Mouse (Mus musculus): ENCODE measurements around the gene Syne3.

Syne3 gene

DNA sequence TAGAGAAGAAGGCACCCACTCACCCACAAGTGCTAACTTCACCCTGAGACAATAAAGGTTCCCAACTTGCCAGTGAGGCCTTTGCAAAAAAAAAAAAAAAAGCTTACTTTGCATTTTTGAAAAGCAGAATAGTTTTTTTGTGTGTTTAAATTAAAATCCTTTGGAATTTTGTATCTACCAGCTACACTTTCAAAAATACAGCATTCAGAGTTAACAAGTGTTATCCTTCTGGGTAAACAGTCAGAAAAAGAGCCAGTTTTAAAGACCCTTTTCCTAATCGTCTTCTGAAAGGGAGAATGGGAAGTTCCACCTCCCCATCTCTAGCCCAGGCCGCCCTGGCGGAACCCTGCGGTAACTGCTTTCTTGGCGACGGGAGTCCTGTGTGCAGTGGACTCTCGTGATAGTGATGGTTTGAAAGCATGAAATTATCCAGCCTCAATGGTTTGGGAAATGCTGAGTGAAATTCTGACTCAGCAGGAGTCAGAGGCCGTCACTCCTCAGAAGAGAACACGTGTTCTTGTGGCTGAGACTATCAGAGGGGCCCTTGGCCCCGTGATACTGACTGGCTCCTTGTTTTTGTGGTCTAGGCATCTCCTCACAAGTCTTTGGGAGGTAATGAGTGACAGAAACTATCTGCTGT is 16.5 kb upstream of the Syne3 start:
- DNase-seq (ENCODE audit: low spot score), result no peak

DNA sequence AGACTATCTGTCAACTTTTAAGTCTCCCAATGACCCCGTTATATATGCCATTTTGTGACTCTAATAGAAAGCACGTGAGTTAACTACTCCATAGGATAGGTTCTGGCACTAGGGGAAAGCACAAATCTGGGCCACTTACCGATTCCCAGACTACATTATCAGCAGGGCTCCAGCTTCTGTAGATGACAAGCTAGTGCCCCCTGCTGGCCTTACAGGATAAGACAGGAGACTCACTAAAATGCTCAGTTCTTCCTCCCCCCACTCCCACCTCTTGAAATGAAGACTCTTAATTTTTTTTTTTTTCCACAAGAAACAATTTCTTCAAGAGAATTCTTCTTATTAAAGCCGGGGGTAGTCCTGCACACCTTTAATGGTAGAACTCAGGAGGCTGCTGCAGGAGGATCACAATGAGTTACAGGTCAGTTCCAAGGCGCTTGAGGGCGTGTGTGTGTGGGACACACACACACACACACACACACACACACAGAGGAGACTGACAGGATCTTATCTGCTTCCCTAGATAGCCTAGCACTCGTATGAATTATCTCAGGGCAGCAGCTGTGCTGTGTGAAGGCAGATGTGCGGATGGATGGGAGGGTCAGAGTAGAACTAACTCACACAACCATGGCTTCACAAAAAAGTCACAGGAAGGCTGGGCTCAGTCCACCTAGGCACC is 15.8 kb upstream of the Syne3 start:
- DNase-seq (ENCODE audit: low spot score), result peak; percentile 69

DNA sequence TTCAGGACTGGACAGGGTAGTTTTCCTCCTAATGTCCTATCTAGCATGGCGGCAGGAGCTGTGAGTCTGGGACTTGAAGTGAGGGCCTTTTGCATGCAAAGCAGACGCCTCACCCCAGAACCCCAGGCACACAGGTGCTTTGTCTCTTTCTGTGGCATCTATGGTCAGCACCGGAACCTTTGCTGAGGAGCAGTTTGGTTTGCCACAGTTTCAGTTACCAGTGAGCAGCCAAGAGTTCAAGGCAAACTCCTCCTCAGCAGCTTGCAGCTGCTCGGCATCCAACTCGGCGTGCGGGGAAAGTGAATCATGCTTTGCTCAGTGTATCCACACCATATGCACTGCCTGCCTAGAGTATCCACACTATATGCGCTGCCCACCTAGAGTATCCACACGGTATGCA is 13.2 kb upstream of the Syne3 start:
- DNase-seq (ENCODE audit: low spot score), result no peak

DNA sequence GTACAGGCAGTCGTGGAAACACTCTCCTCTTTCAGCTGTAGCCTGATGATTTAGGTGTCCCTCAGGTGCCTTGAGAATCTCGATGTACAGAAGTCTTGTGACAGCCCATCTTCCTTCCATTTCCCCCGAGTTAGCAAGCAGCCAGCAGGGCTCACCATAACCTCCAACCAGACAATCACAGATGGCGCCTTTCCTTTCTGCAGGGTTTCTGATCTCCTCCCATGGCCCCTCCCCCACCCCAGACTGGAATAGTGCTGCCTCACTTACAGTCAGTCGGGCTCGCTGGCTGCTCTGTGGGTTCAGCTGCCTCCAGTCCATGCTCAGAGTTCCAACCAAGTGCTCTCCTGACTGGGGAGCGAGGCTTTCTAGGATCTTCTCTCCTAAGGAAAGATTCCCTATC is 12.5 kb upstream of the Syne3 start:
- DNase-seq (ENCODE audit: low spot score), result no peak

DNA sequence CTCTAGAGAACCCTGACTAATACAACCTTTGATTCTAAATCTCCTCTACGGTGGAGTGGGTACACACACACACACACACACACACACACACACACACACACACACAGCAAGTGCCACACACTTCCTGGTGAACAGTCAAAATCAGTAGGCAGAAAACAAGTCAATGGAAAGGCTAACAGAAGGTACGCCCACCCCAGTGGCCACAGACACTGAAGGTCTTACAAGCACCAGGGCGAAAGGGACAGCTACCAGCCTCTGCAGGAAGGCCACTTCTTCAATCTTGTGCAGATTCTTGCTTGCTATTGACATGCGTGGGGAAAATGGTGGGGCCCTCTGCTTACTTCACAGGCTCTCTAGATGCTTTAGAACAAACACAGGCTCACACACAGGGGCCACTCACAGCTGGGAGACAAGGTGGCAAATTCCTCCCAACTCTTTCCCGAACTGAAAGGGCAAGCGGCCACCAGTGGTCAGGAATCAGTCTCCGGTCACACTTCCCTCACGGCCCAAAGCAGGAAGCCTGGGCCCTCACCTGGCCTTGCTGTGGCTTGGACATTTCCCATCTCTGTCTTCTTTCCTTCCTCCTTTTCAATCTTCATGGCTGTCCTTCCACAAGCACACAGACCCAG is 11.9 kb upstream of the Syne3 start:
- DNase-seq (ENCODE audit: low spot score), result no peak

DNA sequence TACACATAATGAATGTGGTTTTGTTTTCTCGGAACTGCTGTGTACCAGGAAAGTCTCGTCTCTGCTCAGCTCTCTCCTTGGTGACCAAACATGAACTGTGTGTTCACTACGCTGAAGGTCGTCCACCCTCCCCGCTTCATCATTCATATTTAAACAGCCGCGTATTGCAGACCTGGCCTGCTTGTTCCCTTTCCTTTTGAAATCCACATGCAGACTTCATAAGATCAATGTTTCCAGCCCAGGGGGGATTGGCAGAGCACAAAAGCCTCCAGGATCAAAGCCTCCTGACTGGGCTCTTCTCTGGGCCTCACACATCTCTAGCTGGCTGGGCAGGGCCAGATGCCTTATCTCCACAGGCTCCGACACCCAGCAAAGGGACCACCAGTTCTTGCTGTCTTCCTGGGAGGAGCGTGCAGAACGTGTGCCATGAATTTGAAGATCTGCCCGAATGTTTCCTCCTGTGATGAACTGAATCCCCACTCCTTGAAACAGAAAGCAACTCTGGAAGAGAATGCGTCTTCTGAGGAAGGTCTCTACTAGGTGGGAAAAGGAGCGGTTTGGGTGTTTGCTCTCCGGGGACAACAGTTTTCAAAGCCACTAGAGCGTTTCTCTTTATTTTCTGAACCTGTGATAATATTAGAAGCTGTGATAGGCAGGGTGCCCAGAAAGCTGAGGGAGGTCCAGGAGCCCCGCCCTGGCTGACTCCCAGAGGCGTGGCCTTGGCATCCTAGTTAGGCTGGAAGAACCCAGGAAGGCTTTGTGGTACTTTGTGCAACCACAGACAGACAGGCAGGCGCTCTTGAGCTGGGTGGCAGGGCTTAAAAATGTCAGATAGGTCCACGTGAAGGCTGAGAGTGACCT is 10.0 kb upstream of the Syne3 start:
- no peak for DNase-seq (ENCODE audit: low spot score)

DNA sequence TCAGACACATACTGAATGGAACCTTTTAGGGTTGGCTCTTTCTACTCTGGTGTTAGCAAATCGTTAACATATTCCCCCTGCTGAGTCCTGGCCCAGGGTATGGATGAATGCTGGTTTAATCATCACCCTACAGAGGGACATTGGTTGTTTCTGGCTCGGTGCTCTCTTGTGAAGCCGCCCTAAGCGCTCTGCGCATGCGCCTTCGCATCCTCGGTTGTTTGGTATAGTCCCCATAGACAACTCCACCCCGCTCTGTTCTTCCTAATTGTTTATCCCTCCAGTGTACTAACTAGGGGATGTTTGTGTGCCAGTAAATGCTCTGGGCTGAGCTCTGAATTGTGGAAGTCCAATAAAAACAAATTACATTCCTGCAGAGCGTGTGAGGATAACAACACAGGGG is 7.0 kb upstream of the Syne3 start:
- DNase-seq (ENCODE audit: low spot score), result peak; percentile 63

DNA sequence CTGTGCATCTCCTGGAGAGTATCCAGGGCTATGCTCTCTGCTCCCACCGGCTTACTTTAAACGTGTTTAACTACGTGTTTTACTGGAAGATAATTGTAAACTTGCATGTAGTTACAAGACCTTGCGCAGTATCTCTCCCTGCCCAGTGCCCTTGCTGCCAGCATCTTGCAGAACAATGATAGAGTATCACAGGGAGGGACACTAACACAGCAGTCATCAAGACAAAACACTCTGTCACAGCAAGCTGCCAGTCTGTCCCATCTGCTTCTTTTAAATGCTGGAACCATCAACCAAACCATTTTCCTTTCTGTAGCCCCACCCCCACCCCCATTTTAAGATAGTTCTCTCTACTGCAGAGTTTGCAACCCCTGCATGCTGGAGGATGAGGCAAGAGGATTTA is 6.6 kb upstream of the Syne3 start:
- DNase-seq (ENCODE audit: low spot score), result no peak

DNA sequence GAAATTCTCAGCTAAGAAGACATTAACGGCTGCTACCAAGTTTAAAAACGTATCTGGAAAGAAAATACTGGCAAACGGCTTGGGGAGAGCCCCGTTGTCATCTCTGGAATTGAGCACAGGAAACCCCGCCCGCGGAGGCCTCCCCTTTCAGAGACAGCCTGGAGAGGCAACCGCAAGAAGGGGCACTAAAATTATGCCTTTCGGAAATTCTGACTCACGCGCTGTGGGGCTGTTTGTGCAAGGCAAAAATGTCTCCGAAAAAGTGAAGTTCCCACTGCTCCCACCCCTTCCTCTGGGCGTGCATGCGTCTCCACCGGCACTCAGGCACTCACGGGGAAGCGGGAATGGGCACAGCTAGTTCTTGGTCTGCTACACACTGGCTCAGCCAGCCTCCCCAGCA is 3.5 kb upstream of the Syne3 start:
- DNase-seq (ENCODE audit: low spot score), result no peak

DNA sequence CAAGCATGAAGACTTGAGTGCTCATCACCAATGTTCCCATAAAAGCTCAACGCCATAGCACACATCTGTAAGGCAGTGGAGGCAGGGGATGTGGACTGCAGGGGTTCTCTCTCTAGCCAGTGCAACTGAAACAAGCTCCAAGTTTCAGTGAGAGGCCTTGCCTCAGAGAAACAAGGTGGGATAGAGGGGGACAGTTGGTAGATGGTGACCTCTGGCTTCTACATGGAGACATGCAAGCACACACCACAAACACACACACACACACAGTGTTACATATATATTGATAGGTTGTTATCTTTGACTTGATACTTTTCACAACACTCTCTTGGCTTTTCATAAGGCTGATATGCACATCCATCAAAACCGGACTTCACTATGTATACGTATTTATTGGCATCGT is 2.7 kb upstream of the Syne3 start:
- no peak for DNase-seq (ENCODE audit: low spot score)

DNA sequence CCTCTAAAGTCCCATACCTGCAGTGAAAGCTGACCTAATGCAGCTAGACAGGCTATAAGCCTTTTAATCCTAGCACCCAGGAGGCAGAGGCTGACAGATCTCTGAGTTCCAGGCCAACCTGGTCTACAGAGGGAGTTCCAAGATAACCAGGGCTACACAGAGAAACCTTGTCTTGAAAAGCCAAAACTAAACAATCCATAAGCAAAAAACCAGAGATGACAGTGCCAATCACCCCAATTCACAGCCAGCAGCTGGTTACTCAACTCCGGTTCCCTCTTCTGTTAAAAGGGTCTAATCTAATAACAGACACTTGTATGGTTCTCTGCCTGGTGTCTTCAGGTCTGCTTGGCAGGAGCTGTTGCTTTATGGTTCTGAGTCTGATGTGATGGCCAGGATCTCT is 2.0 kb upstream of the Syne3 start:
- peak; percentile 69 for DNase-seq (ENCODE audit: low spot score)

DNA sequence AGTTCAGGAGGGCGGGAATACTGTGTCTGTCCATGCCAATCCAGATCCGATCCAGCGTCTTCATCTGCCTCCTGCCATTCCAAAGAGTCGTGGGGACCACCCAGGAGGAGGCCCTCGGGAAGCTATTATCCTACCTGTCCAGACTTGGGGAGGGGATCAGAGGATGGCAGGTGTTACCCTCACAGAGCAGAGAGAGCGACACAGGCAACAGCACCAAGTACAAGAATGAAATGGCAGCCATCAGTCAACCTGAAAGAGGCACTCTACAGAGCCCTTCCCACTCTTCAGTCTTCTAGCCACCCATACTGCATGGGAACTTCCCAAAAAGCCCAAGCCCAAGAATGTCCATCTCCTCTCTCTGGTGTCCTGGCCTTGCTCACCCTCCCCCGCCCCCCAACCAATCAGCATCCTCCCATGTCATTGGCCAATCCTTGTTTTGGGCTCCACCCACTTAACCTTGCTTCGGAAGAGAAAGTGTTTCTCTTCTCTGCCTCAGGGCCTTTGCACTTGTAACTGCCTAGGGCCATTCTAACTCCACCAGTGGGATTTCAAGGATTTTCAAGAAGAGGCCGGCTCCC is 693 bp upstream of the Syne3 start:
- no peak for DNase-seq (ENCODE audit: low spot score)

DNA sequence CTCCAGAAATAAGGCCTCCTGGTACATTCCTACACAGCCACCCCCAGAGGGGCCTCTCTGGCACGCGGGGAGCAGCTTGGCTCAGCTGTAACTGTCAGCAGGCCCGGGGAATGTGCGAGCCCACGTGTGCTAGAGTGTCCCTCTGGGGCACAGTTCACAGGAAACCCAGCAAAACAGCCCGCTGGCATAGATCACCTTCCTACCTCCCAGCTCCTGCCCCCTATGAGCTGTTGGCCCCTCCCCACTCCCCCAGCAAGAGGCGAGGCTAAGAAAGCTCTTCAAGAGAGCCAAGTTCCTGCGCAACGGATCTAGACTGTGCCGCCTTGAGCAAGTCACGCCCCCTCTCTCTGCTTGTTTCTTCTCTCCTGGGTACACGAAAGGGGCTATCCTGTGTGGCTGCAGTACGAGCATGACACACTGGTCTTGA is 844 bp downstream of the Syne3 start:
- peak; percentile 41 for DNase-seq (ENCODE audit: low spot score)

DNA sequence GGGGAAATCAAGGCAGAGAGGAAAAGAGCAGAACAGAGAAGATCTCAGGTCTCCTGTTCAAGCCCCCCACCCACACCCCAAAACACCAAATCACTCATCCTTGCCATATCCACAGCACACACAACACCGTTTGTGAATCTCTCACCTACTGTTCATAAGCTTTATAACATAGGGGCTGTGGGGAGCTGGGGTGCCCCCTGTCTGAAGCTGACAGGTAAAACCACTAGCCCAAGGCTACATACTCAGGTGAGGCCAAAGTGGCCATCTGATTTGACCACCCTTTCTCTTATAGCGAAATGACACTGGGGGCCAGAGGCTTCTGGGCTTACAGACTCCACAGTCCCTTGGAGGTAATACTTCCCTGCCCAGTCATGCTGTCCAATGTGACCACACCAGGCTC is 1.5 kb downstream of the Syne3 start:
- no peak for DNase-seq (ENCODE audit: low spot score)

DNA sequence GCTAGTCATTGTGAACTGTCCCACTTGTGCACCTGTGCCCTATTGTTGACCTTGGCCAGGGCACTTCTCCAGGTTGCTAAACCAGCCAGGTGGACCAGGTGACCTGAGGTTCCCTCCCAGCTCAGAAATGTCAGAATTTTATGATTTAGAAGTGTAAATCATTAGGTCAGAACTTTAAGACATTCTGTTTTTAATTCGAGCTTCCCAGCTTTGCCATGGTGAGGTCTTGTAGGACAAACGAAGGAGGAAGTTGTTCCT is 4.0 kb downstream of the Syne3 start:
- no peak for DNase-seq (ENCODE audit: low spot score)

DNA sequence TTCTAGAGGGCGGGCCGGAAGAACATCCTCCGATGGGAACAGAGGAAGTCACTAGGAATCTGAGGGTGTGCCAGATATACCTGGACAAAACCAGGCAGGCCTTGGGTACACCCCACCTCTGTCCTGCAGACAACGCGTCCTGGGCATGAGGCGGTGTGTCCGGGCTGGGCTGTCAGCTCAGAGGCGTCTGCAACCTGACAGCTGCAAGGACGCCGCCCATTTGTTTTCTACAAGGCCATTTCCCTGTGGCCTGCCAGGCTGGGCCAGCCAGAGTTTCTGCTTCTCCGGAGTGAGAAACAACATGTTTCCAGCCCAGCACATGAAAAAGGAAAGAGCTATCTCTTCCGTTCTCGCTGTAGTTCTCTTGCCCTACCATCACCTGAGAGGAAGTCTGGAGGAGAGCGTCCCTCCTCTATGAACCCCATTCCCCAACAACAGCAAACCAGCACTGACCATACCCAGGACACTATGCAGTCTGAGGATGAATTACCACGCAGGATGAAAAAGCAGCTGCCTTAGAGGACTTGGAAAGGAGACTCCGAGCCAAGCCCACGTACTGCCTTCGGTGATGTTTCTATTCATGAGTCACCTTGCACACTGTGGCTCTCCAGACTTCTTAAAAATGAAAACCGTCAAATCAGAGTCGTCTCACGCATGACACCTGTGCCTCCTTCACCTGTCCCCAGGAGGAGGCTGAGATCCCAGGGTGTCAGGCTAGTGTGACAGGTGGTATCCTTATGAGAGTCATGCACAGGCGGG is 4.5 kb downstream of the Syne3 start:
- DNase-seq (ENCODE audit: low spot score), result no peak

DNA sequence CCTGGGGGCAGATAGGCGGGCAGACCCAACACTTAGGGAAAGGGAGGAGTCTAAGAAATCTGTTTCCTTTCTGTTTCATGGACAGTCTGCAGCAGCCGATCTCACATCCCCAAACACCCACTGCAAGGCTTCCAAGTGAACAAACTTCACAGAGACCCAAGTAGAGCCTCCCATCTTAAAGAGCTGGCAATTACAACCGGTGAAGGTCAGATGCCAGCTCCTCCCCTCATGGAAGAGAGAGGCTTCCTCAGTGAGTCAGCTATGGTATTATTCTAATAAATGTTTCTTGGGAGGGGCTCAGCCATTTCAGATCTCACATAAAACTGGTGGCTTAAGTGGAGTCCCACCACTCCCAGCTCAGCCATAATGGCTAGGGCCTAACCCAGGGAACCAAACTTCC is 5.9 kb downstream of the Syne3 start:
- no peak for DNase-seq (ENCODE audit: low spot score)

DNA sequence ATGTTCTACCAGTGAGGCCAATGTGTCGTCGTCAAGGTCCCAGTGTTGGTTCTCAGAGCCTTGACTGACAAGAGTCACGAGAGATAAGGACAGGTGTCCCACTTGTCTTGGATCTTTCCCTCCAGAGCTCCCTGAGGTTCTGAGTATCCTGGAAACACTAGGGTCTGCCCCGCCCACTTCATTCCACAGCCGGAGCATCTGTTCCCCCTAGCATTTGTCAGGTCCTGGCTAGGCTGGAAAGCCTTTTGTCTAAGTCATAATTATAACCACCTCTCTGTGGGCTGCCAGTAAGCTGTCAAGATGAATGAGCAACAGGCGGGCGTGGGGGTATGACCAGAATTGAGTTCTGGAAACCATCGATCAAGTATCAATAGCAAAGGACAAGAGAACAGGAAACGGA is 6.5 kb downstream of the Syne3 start:
- DNase-seq (ENCODE audit: low spot score), result no peak

DNA sequence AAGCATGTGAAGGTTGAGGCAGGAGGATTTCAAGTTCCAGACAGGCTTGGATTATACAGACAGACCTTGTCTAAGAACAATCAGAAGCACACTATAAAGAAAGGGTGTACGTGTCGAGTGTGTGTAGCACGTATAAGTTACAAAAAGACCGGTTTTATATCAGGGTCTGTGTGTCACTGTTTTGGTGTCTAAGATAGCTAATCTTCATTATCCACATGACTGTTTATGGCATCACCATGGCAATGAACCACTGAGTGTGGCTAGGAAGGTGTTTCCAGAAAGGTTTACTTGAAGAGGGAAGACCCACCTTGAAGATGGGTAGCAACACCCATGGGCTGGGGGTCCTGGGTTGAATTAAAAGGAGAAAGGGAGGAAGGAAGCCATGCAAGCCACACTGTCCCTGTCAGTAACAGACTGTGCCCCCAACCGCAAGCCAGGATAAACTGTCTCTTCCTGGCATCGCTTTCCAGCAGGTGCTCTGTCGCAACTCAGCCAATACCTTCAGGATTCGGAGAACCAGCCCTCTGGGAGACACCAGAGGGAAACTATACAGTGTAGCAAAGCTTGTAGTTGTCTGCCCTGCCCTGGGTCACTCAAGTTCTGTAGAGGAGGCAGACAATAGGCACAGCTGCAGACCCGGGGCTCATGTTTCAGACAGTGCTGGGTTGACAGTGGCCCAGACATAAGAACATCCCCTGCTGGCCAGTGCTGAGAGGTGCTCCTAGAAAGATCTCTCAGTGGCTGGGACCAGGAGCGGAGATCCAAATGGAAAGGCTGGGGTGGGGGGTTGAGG is 7.1 kb downstream of the Syne3 start:
- no peak for DNase-seq (ENCODE audit: low spot score)

DNA sequence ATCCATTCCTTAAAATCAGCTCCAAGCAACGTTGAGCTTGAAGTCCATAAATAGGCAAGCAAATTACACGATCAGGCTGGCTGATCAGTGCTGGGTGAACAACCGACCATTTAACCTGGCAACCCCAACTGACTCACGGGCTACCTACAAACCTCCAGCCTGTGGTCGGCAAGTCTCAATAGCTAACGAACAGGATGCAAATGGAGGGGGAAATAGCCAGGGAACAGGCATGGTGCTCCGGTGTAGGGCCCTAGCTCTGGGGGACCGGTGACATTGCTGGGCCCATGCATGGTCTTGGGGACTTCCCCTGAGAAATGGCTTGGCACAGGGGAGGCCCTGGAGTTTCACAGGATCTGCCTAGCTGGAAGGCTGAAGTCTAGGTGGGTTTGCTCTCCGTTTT is 8.3 kb downstream of the Syne3 start:
- DNase-seq (ENCODE audit: low spot score), result no peak

Measured in MN1 (cell line).